Mouse (Mus musculus): Measurements from ENCODE around the gene Fgf9.

DNA sequence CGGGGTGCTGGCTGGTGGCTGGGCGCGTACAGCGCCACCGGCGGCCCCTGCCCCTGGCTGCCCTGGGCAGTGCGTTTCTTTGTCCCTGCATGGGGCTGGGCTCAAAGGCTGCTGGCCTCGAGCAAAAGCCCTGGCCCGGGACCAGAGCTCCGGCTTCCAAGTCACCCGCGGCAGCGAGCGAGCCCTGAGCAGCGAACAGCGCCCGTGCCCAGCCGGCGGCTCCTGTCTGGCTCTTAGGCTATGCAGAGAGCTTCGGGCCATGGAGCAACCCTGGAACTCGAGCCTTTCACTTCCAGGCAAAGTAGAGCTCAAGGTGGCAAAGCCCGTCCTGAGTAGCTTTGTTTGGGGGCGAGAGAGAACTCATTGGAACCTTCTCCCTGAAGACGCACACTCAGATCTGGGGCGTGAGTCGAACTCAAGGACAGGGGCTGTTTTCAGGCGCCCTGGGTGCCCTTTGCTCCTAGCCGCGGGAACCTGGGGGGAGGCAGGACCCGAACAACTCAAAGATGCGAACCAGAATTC is 834 bp downstream of the Fgf9 start:
- TF ChIP-seq POLR2A (IDR thresholded peaks at IDR 0.05; ENCODE audit: borderline replicate concordance, insufficient read depth, low read length) (0 out of 2 replicates have a peak, but pooled peaks have one; percentile 12), CTCF (IDR thresholded peaks at IDR 0.05; ENCODE audit: borderline replicate concordance, insufficient read depth, low read depth, low read length) (no peak)

All from cerebellum, adult 2 months (tissue).